Mouse (Mus musculus) limb, embryonic 12.5 days (tissue): Measurements from ENCODE around the gene Rbbp8nl. TPM values are rescaled to one million over a fixed set of nuclear protein-coding genes. Genes with fewer than 3 reads are reported as not detected.

ENCODE experiments used
- ATAC-seq: fragments of 200-750 bp; cut with Nextera tagmentation; 2 replicates; pipeline ENCODE4 v1.8.0; 2017; ENCODE audit warnings: low read depth, moderate TSS enrichment; ENCODE audit not compliant: insufficient number of reproducible peaks, insufficient read depth, low FRiP score, low TSS enrichment
- H3K27ac ChIP-seq: fragments of 300-500 bp; sonication (generic); 2 replicates; pipeline ENCODE4 v1.5.1; 2016; ENCODE audit warnings: mild to moderate bottlenecking, moderate library complexity
- H3K27me3 ChIP-seq: fragments of 300-500 bp; sonication (generic); 2 replicates; pipeline ENCODE4 v1.6.1; 2016; ENCODE audit warnings: mild to moderate bottlenecking, moderate library complexity
- H3K36me3 ChIP-seq: fragments of 300-500 bp; sonication (generic); 2 replicates; pipeline ENCODE4 v1.6.1; 2016; ENCODE audit warnings: mild to moderate bottlenecking, moderate library complexity
- H3K4me1 ChIP-seq: fragments of 300-500 bp; sonication (generic); replicated peaks from 2 replicates; pipeline ENCODE4 v1.6.1; 2016
- H3K4me2 ChIP-seq: fragments of 300-500 bp; sonication (generic); 2 replicates; pipeline ENCODE4 v1.6.1; 2016; ENCODE audit warnings: mild to moderate bottlenecking, moderate library complexity
- H3K4me3 ChIP-seq: fragments of 300-500 bp; sonication (generic); replicated peaks from 2 replicates; pipeline ENCODE4 v1.5.1; 2016; ENCODE audit warnings: mild to moderate bottlenecking
- H3K9ac ChIP-seq: fragments of 300-500 bp; sonication (generic); replicated peaks from 2 replicates; pipeline ENCODE4 v1.6.1; 2016; ENCODE audit warnings: mild to moderate bottlenecking, moderate library complexity
- H3K9me3 ChIP-seq: fragments of 300-500 bp; sonication (generic); 2 replicates; pipeline ENCODE4 v1.6.1; 2016; ENCODE audit warnings: mild to moderate bottlenecking, moderate library complexity
- WGBS: fragments of 180-500 bp; shearing (Covaris S2); methylation state at CpG from one replicate; pipeline ENCODE4 v1.1.7; 2016; 5-methylcytosine and 5-hydroxymethylcytosine counted together
- polyA plus RNA-seq: library from polyadenylated mRNA; unstranded; fragments of >200 nt; fragmentation: Nextera tagmentation; extraction: Ambion mirVana; gene quantifications from 2 replicates; pipeline ENCODE4 v1.2.1, GENCODE M21; 2016

The Rbbp8nl gene
- 0.52 and 0.56 TPM in 2 replicates for polyA plus RNA-seq

DNA sequence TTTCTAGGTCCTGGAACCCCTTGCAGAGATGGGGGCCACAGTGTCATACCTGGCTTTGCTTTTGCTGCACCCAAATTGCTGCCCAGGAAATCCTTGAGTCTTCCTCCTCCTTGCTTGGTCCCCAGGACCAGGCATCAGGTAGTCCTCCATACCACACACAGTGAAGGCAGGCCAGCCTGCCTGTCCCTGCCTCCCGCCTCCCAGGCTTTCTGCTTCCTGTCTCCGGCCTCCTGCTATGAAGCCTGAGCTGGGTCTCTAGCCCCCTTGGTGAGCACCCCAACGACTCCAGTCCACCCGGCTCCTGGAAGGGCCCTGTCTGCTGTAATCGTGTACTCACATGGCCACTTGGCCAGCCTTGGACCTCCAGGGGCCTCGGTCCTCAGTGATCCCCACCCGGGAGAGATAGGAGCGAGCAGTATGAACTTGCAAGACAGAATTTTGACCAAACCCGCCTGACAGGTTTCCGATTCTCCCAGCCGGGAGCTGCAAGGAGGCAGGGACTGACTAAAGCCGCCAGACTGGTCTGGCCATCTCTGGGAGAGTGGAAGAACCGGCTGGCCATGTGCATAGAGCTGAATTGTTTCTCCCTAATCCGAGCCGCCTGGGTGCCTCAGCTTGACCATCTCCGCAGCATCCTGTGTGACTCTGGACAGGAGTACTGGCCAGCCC is at the start of gene Rbbp8nl:
Gene Rbbp8nl (minus strand): TSS at position 440 of the 669 bp plus-strand sequence.
- H3K27me3 ChIP-seq: no peaks in the 10 kb centered on the region; the same call in 1 of the 2 replicates

DNA sequence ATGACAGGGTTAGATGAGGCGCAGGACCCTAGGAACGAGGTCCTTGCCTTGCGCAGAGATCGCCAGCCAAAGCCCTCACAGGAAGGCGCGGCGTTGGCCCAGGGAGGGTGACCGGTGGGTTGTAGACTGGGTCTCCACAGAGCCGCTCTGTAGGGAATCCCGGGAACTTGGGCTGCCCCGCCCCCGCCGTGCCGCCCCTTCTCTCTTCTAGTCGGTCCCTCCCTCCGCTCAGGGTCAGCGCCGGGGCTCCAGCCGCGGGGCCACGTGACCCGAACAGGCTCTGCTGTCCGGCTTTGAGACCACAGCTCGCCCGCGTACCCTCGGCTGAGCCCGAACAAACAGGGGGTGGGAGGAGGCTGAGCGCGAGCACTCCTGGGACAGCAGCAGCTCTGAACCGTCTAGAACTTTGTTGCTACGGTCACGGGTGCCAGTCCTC is 44.9 kb upstream of the Rbbp8nl start, which contains the start of gene Gata5:
Gene Gata5 (minus strand): TSS at position 149 of the 436 bp plus-strand sequence.
- no peak within 1 kb of the TSS for H3K27ac ChIP-seq
- H3K9ac ChIP-seq: peak within 1 kb of the TSS; percentile 48
- peak; percentile 39; the same call in 1 of the 2 replicates for ATAC-seq
- no peaks in the 10 kb centered on the region for H3K36me3 ChIP-seq
- peak within 1 kb of the TSS; percentile 44 for H3K4me3 ChIP-seq
- peak within 1 kb of the TSS; percentile 70 for H3K4me2 ChIP-seq
- peaks cover 28% of the 10 kb centered on the region for H3K4me1 ChIP-seq
- H3K9me3 ChIP-seq: no peaks in the 10 kb centered on the region
- H3K27me3 ChIP-seq: peaks cover 97% of the 10 kb centered on the region
- WGBS: 0% methylated on average over 33 of the region's 33 CpGs

More for the DNA sequence above, at the start of gene Rbbp8nl:
- Histone ChIP-seq H3K27ac (0 out of 2 replicates have a peak within 1 kb of the TSS, but pooled peaks have one; percentile 12), H3K9ac (no peak within 1 kb of the TSS), H3K9me3 (no peaks in the 10 kb centered on the region), H3K4me3 (no peak within 1 kb of the TSS), H3K4me1 (peaks cover 9% of the 10 kb centered on the region), H3K4me2 (peak within 1 kb of the TSS; percentile 21; the same call in 1 of the 2 replicates), H3K36me3 (no peaks in the 10 kb centered on the region)
- no peak for ATAC-seq
- WGBS: 44% methylated on average over 16 of the region's 16 CpGs

DNA sequence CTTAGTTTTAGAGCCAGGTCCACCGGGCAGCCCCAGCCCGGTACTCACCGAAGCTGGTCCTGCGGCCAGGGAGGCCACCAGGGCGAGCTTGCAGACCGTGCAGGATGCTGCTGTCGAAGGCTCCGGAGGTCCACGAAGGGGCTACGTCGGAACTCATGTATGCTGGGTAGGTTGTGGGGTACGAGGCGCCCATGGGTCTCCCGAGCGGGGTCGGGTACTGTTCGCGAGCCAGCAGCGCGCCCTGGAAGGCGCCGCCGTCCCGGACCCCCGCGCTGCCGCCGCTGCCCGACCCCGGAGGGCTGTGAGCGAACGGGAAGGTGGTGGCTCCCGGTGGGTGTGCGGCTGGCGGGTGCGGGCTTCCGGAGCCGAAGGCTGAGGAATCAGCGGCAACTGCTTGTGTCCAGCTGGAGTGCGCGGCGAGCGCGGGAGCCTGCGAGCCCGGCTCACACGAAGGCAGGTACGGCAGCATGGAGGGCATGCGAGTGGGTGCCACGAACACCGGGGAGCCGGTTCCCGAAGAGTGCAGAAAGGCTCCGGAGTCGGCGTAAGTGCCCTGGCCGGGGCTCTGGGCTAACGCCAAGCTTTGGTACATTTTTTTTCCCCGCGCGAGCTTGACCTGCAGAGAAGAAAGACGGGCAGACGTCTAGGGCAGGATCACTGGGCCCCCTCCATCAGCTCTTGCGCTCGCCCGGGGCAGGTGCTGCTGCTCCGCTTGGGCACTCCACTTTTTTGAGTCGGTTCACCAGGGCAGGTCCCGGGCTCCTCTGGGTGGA is 44.3 kb upstream of the Rbbp8nl start:
- 1% methylated on average over 69 of the region's 69 CpGs for WGBS
- Histone ChIP-seq H3K9ac (peak overlapping the region; percentile 48), H3K27me3 (peaks cover 93% of the 10 kb centered on the region), H3K36me3 (no peaks in the 10 kb centered on the region), H3K27ac (no peak overlapping the region), H3K4me2 (peak overlapping the region; percentile 70), H3K9me3 (no peaks in the 10 kb centered on the region), H3K4me3 (peak overlapping the region; percentile 44), H3K4me1 (peaks cover 28% of the 10 kb centered on the region)
- ATAC-seq: no peak; the same call in 1 of the 2 replicates

DNA sequence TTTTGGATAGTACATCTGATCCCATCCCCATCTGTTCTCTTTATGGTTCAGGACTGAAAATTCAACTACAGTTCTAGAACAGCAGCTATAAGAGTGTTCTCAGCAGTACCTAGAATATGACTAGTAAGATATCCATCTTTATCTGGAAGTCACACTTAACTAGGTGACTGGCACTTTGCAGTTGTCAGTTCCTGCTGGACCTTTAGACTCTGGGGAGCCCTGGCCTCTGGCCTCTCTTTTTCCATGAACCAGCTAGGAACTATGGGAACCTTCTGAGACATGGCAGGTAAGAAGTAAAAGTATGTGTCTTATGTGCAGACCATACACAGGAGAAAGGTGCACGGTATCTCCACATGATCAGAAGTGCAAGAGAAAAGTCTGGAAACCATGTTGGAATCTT is 39.8 kb upstream of the Rbbp8nl start:
- no peak for ATAC-seq

DNA sequence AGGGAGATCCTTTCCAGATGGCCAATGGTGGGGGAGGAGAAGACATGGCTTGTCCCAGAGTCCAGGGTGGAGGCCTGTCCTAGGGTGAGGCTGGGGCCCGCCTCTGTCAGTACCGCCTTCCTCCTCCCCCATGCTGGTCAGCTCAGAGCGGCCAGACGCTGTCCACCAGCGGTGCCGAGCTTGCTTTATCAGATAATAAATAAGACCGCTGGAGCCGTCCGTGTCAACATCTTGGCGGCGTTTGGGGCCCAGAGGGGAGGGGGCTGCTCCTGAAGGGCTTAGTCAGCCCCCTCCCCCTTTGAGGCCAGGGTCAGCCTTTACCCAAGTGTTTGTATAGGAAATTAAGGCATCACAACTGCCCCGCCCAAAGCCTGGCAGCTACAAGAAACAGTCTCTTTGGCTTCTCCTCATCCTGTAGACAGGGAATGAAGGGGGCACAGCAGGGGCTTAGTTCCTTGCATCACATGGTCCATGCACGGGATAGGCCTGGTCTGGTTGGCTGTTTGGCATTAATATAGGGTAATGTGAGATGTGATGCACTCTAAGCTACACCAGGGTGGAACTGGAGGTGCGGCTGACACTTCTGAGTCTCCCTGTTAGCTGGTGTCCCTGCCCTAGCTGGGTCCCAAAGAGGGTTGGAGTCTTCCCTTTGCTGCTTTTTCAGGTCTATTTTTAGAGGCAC is 33.1 kb upstream of the Rbbp8nl start:
- Histone ChIP-seq H3K9me3 (no peaks in the 10 kb centered on the region), H3K4me2 (0 out of 2 replicates have a peak overlapping the region, but pooled peaks have one; percentile 17), H3K36me3 (no peaks in the 10 kb centered on the region), H3K4me1 (peaks cover 10% of the 10 kb centered on the region), H3K27ac (no peak overlapping the region), H3K4me3 (no peak overlapping the region), H3K27me3 (peaks cover 5% of the 10 kb centered on the region; the same call in 1 of the 2 replicates), H3K9ac (no peak overlapping the region)
- ATAC-seq: no peak
- 11% methylated on average over 14 of the region's 14 CpGs for WGBS

More for the DNA sequence above, 39.8 kb upstream of the Rbbp8nl start:
- H3K27me3 ChIP-seq: peaks cover 48% of the 10 kb centered on the region
- H3K36me3 ChIP-seq: no peaks in the 10 kb centered on the region
- H3K4me1 ChIP-seq: peaks cover 9% of the 10 kb centered on the region
- 91% methylated on average over 1 of the region's 1 CpGs for WGBS
- H3K27ac ChIP-seq: no peak overlapping the region
- no peak overlapping the region for H3K4me3 ChIP-seq
- H3K9ac ChIP-seq: no peak overlapping the region
- H3K9me3 ChIP-seq: no peaks in the 10 kb centered on the region
- no peak overlapping the region for H3K4me2 ChIP-seq

DNA sequence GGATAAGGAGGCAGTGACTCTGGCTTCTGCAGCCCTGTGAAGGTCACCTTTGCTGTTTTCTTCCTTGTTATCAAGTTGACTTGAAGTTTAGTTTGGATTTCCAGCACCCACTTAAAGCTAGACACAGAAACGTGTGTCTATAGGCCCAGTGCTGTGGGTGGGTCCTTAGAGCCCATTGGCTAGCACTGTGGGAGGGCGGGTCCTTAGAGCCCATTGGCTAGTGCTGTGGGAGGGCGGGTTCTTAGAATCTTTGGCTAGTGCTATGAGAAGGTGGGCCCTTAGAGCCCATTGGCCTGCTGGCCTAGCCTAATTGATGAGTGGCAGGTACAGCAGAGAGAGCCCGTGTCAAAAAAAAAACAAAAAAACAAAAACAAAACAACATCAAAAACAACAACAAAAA is 30.5 kb upstream of the Rbbp8nl start:
- H3K4me2 ChIP-seq: no peak overlapping the region
- WGBS: 72% methylated on average over 4 of the region's 4 CpGs
- no peak for ATAC-seq

DNA sequence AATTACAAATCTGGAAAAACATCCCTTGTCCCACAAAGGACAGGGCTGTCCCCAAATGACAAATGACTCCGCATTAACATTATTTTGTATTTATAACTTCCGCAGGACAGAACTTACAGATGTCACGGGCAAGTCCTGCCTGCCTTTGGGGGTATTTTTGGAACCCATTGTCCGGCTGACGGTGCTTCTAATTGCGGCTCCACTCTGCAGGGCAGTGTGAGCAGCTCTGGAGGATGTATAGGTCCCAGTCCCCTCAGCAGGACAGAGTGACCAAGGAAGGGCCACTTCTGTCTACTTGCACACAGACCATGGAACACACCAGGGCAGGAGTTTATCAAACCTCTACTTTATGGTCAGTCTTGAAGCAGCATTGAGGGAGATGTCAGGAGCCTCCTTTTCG is 27.9 kb upstream of the Rbbp8nl start:
- H3K27me3 ChIP-seq: peaks cover 3% of the 10 kb centered on the region; the same call in 1 of the 2 replicates
- no peak overlapping the region for H3K9ac ChIP-seq
- 83% methylated on average over 7 of the region's 7 CpGs for WGBS
- no peak overlapping the region for H3K4me3 ChIP-seq
- no peak overlapping the region for H3K27ac ChIP-seq
- H3K9me3 ChIP-seq: no peaks in the 10 kb centered on the region
- no peaks in the 10 kb centered on the region for H3K36me3 ChIP-seq
- no peak for ATAC-seq
- H3K4me1 ChIP-seq: peaks cover 2% of the 10 kb centered on the region
- H3K4me2 ChIP-seq: no peak overlapping the region

More for the DNA sequence above, 30.5 kb upstream of the Rbbp8nl start:
- Histone ChIP-seq H3K27me3 (peaks cover 5% of the 10 kb centered on the region; the same call in 1 of the 2 replicates), H3K9ac (no peak overlapping the region), H3K4me1 (peaks cover 10% of the 10 kb centered on the region), H3K9me3 (no peaks in the 10 kb centered on the region), H3K27ac (no peak overlapping the region), H3K36me3 (no peaks in the 10 kb centered on the region), H3K4me3 (no peak overlapping the region)

DNA sequence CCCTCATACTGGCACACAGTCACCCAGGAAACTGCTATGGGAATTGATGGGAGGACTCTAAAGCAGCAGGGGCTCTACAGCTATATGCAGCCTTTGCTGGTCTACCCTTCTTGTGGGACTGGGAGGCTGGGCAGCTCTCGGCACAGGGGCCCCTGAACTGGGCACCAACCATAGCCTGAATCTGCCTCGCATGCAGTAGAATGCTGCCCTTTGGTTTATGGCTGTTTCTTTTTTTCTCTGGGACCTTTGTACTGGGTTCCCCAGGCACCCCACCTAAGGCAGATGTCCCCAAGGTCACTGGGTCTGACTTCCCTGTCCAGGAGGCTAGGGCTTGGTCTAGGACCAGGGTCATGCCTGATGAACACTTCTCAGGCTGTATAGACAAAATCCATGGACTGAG is 24.6 kb upstream of the Rbbp8nl start:
- Histone ChIP-seq H3K9ac (no peak overlapping the region), H3K9me3 (no peaks in the 10 kb centered on the region), H3K27ac (no peak overlapping the region), H3K4me3 (no peak overlapping the region), H3K27me3 (no peaks in the 10 kb centered on the region), H3K4me2 (no peak overlapping the region), H3K4me1 (no peaks in the 10 kb centered on the region), H3K36me3 (no peaks in the 10 kb centered on the region)
- ATAC-seq: no peak
- WGBS: 86% methylated on average over 2 of the region's 2 CpGs

DNA sequence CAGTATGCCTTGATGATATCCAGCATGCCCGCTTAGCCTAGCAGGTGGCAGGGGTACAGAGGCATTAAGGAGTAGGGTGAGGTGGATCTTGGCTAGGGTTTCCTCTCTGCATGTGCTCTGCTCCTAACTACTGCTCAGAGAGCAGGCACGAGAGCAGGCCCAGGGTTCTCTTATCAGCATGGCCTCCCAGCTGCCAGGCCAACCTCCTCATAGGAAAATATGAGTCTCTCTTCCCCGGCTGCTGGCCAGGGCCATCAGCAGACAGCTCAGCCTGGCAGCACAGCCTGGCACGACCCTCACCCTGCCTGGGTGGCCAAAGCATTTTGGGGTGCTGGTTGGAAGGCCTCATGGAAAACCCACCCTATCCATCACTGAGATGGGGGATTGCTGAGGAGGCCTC is 21.5 kb upstream of the Rbbp8nl start:
- H3K4me3 ChIP-seq: no peak overlapping the region
- H3K9ac ChIP-seq: no peak overlapping the region
- WGBS: 83% methylated on average over 4 of the region's 4 CpGs
- H3K27ac ChIP-seq: no peak overlapping the region
- H3K27me3 ChIP-seq: no peaks in the 10 kb centered on the region
- no peaks in the 10 kb centered on the region for H3K4me1 ChIP-seq
- ATAC-seq: no peak
- no peaks in the 10 kb centered on the region for H3K9me3 ChIP-seq
- H3K4me2 ChIP-seq: no peak overlapping the region
- no peaks in the 10 kb centered on the region for H3K36me3 ChIP-seq

DNA sequence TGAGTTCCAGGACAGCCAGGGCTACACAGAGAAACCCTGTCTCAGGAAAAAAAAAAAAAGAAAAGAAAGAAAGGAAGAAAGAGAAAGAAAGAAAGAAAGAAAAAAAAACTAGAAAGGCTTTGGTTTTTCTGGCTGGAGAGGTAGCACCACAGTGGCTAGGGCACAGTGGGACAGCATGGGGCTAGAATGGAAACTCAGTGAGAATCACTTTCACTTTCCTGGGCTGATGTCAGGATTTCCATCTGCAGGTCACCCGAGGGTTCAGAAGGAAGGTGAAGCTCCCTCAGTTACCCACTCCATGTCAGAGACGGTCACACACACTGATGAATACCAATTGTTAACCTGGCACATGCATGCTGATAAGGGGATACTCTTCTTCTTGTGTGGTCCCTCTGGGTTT is 18.0 kb upstream of the Rbbp8nl start:
- H3K27me3 ChIP-seq: no peaks in the 10 kb centered on the region
- H3K9me3 ChIP-seq: no peaks in the 10 kb centered on the region
- H3K9ac ChIP-seq: no peak overlapping the region
- H3K27ac ChIP-seq: no peak overlapping the region
- H3K36me3 ChIP-seq: no peaks in the 10 kb centered on the region
- no peak for ATAC-seq
- no peak overlapping the region for H3K4me2 ChIP-seq
- 48% methylated on average over 2 of the region's 2 CpGs for WGBS
- H3K4me3 ChIP-seq: no peak overlapping the region
- H3K4me1 ChIP-seq: no peaks in the 10 kb centered on the region
